Mouse (Mus musculus) forebrain, embryonic 15.5 days (tissue): ENCODE data around the gene Cfd. TPM values are rescaled to one million over a fixed set of nuclear protein-coding genes. Genes with fewer than 3 reads are reported as not detected.

Experiments used
- ATAC-seq: fragments of 200-750 bp; cut with Nextera tagmentation; replicated peaks from 2 replicates; pipeline ENCODE4 v1.8.0; 2017; ENCODE audit warnings: mild to moderate bottlenecking, moderate TSS enrichment, moderate library complexity
- H3K27ac ChIP-seq: fragments of 300-500 bp; sonication (generic); replicated peaks from 2 replicates; pipeline ENCODE4 v1.5.1; 2015; ENCODE audit warnings: mild to moderate bottlenecking, inconsistent platforms
- H3K27me3 ChIP-seq: fragments of 300-500 bp; sonication (generic); 2 replicates; pipeline ENCODE4 v1.6.1; 2015; ENCODE audit warnings: inconsistent platforms
- H3K36me3 ChIP-seq: fragments of 300-500 bp; sonication (generic); 2 replicates; pipeline ENCODE4 v1.6.1; 2015; ENCODE audit warnings: mild to moderate bottlenecking, inconsistent platforms
- H3K4me1 ChIP-seq: fragments of 300-500 bp; sonication (generic); 2 replicates; pipeline ENCODE4 v1.6.1; 2015; ENCODE audit warnings: inconsistent platforms
- H3K4me2 ChIP-seq: fragments of 300-500 bp; sonication (generic); replicated peaks from 2 replicates; pipeline ENCODE4 v1.6.1; 2015; ENCODE audit warnings: mild to moderate bottlenecking, inconsistent platforms
- H3K4me3 ChIP-seq: fragments of 300-500 bp; sonication (generic); 2 replicates; pipeline ENCODE4 v1.5.1; 2015; ENCODE audit warnings: mild to moderate bottlenecking, inconsistent platforms
- H3K9ac ChIP-seq: fragments of 300-500 bp; sonication (generic); replicated peaks from 2 replicates; pipeline ENCODE4 v1.6.1; 2015; ENCODE audit warnings: mild to moderate bottlenecking, inconsistent platforms
- H3K9me3 ChIP-seq: fragments of 300-500 bp; sonication (generic); 2 replicates; pipeline ENCODE4 v1.6.1; 2016; ENCODE audit warnings: inconsistent platforms
- WGBS: fragments of 180-500 bp; shearing (Covaris S2); methylation state at CpG from one replicate; pipeline ENCODE4 v1.1.7; 2015; ENCODE audit warnings: mixed read lengths; 5-methylcytosine and 5-hydroxymethylcytosine counted together
- polyA plus RNA-seq: library from polyadenylated mRNA; unstranded; fragments of >200 nt; fragmentation: Nextera tagmentation; extraction: Ambion mirVana; gene quantifications from 2 replicates; pipeline ENCODE4 v1.2.1, GENCODE M21; 2015

Cfd gene
- polyA plus RNA-seq, 1 experiment from 2014 or later: not detected

DNA sequence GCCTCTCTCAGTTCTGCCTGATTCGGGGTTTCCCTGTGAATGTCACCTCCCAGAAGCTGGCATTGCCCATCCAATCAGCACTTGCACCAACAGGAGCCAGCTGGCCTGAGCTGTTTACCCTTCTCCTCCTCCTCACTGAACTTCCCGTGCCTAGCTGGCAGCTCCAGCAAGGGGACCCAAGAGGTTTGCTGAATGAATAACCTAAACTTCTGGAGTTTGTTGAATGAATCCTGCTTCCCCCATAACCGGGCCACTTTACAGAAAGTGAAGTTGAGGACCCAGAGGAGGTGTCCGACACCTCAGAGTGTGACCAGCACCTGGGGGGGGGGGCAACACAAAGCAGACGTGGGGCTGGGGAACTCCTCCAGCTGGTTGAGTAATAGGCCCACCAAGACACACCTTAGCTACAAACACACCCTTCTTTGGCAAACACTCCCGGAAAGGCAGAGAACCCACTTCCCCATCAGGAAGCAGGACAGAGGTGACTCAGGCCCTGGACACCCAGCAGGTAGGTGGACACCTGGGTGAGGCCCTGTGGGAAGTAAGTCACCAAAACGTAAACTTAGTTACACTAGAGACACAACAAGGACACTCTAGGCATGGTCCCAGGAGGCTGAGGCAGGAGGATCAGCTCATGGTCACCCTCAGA lies 24.4 kb downstream of the Cfd start:
- Histone ChIP-seq H3K36me3 (peaks cover 16% of the 10 kb centered on the region), H3K9me3 (no peaks in the 10 kb centered on the region), H3K4me3 (no peak overlapping the region), H3K4me2 (peak overlapping the region; percentile 6; the same call in 1 of the 2 replicates), H3K27ac (no peak overlapping the region), H3K4me1 (peaks cover 35% of the 10 kb centered on the region), H3K9ac (0 out of 2 replicates have a peak overlapping the region, but pooled peaks have one; percentile 15), H3K27me3 (peaks cover 28% of the 10 kb centered on the region)
- WGBS: 66% methylated on average over 7 of the region's 7 CpGs
- ATAC-seq: no peak

DNA sequence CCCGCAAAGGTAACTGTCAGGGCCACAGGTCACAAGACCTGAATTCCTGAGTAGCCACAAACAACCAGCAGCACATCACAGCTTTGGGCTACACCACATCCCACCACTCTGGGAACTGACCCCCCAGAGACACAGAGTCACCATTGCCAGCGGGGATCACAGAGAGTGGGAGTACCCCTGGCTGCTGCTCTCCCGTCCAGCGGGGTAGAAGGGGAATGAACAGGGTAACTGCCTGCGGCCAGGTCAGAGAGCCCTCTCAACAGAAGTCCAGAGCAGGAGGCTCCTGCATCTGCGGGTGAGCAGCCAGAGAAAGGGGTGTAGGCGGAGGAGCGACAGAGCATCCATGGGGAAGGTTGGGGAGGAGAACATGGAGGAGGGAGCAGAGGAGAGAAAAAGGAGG lies 25.4 kb downstream of the Cfd start:
- ATAC-seq: peak; percentile 0; the same call in 1 of the 2 replicates
- Histone ChIP-seq H3K27me3 (peaks cover 38% of the 10 kb centered on the region), H3K9me3 (no peaks in the 10 kb centered on the region), H3K4me2 (peak overlapping the region; percentile 91), H3K36me3 (peaks cover 9% of the 10 kb centered on the region), H3K27ac (peak overlapping the region; percentile 83; the same call in 1 of the 2 replicates), H3K4me3 (peak overlapping the region; percentile 92), H3K9ac (peak overlapping the region; percentile 99), H3K4me1 (peaks cover 40% of the 10 kb centered on the region)
- WGBS: 7% methylated on average over 8 of the region's 8 CpGs

GRCm38 (mm10) chr10:79916808-79917531 lies 26.3 kb downstream of the Cfd start, which contains the start of gene Kiss1r:
TSS of gene Kiss1r (plus strand) at chr10:79916971.
- 1% methylated on average over 42 of the region's 42 CpGs for WGBS
- H3K4me1 ChIP-seq: peaks cover 48% of the 10 kb centered on the region
- ATAC-seq: peak; percentile 87
- peaks cover under 1% of the 10 kb centered on the region; the same call in 1 of the 2 replicates for H3K36me3 ChIP-seq
- H3K27ac ChIP-seq: peak within 1 kb of the TSS; percentile 83
- peaks cover 47% of the 10 kb centered on the region for H3K27me3 ChIP-seq
- peak within 1 kb of the TSS; percentile 99 for H3K9ac ChIP-seq
- peak within 1 kb of the TSS; percentile 91 for H3K4me2 ChIP-seq
- H3K4me3 ChIP-seq: peak within 1 kb of the TSS; percentile 92
- H3K9me3 ChIP-seq: no peaks in the 10 kb centered on the region

DNA sequence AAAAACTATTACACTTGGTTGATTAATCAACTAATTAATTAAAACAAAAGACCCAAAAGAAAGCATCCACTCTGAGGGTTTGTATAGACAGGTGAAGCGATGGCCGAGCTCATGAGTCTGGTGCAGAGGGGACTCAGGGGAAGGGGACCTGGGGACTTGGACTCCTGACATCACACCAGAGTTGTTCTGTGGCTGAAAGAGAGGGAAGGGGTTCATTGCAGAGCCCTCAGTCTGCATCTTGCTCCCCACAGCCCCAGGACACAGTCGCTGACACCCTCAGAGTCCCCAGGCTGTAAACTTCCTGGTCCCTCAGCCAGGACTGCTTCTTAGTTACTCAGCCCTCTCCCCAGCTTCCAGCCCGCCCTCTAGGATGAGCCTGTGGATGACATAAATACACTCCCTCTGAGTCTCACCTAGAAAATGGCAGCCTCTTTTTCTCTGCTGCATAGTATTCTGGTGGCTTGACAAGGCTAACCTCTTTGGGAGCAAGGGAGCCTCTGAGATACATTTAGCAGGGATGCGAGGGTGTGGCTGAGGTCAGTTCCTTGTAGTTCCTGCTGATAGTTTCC lies 27.0 kb downstream of the Cfd start:
- Histone ChIP-seq H3K27ac (no peak overlapping the region), H3K9me3 (no peaks in the 10 kb centered on the region), H3K36me3 (no peaks in the 10 kb centered on the region), H3K4me3 (peak overlapping the region; percentile 92), H3K9ac (peak overlapping the region; percentile 99), H3K4me2 (peak overlapping the region; percentile 91), H3K4me1 (peaks cover 48% of the 10 kb centered on the region), H3K27me3 (peaks cover 54% of the 10 kb centered on the region)
- no peak for ATAC-seq
- 58% methylated on average over 5 of the region's 5 CpGs for WGBS

DNA sequence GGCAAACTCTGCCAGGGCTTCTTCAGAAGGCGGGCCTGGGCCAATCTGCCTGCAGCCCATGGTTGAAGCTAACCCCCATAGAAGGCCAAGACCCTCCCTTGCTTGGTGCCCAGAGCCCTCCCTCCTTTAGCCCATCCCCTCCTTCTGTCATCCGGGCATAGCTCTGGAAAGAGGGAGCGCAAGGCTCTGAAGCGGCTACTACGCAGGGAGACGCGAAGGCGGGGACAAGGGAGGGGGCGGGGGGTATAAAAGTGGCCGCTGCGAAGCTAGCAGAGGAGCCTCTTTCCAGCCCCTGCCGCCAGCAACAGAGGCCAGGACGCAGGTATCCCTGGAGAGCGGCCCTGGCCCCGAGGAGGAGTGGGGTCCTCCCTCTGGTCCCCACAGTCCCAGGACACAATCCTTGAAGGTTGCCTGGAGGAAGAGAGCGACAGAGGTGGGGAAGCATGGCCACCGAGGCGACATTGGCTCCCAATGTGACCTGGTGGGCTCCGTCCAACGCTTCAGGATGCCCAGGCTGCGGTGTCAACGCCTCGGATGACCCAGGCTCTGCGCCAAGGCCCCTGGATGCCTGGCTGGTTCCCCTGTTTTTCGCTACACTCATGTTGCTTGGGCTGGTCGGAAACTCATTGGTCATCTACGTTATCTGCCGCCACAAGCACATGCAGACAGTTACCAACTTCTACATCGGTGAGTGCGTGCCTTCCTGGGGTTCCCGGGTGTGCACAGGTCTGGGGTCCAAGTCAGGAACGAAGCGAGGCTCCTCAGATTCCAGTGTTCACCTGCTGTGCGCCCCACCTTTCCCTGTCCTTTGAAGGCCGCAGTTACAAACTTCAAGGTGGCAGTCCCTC lies 27.8 kb downstream of the Cfd start:
- no peaks in the 10 kb centered on the region for H3K9me3 ChIP-seq
- WGBS: 3% methylated on average over 34 of the region's 35 CpGs
- no peak for ATAC-seq
- peaks cover 48% of the 10 kb centered on the region for H3K4me1 ChIP-seq
- no peaks in the 10 kb centered on the region for H3K36me3 ChIP-seq
- H3K27ac ChIP-seq: no peak overlapping the region
- no peak overlapping the region for H3K4me3 ChIP-seq
- H3K27me3 ChIP-seq: peaks cover 62% of the 10 kb centered on the region
- no peak overlapping the region for H3K9ac ChIP-seq
- H3K4me2 ChIP-seq: no peak overlapping the region

GRCm38 (mm10) chr10:79919251-79919849 lies 28.7 kb downstream of the Cfd start:
- no peak overlapping the region for H3K4me3 ChIP-seq
- H3K4me1 ChIP-seq: peaks cover 42% of the 10 kb centered on the region
- no peak overlapping the region for H3K9ac ChIP-seq
- H3K36me3 ChIP-seq: no peaks in the 10 kb centered on the region
- no peak overlapping the region for H3K4me2 ChIP-seq
- 2% methylated on average over 21 of the region's 21 CpGs for WGBS
- H3K9me3 ChIP-seq: no peaks in the 10 kb centered on the region
- ATAC-seq: no peak
- H3K27me3 ChIP-seq: peaks cover 66% of the 10 kb centered on the region
- no peak overlapping the region for H3K27ac ChIP-seq

GRCm38 (mm10) chr10:79920056-79920890 lies 29.6 kb downstream of the Cfd start:
- Histone ChIP-seq H3K4me3 (peak overlapping the region; percentile 22; the same call in 1 of the 2 replicates), H3K9me3 (no peaks in the 10 kb centered on the region), H3K4me1 (peaks cover 33% of the 10 kb centered on the region), H3K27me3 (peaks cover 66% of the 10 kb centered on the region), H3K36me3 (no peaks in the 10 kb centered on the region), H3K27ac (no peak overlapping the region), H3K4me2 (peak overlapping the region; percentile 35; the same call in 1 of the 2 replicates), H3K9ac (no peak overlapping the region)
- 15% methylated on average over 26 of the region's 26 CpGs for WGBS
- ATAC-seq: no peak

GRCm38 (mm10) chr10:79920958-79921535 lies 30.4 kb downstream of the Cfd start, which contains the start of gene R3hdm4:
TSS of gene R3hdm4 (minus strand) at chr10:79921208.
- H3K27ac ChIP-seq: no peak within 1 kb of the TSS
- WGBS: 3% methylated on average over 40 of the region's 41 CpGs

DNA sequence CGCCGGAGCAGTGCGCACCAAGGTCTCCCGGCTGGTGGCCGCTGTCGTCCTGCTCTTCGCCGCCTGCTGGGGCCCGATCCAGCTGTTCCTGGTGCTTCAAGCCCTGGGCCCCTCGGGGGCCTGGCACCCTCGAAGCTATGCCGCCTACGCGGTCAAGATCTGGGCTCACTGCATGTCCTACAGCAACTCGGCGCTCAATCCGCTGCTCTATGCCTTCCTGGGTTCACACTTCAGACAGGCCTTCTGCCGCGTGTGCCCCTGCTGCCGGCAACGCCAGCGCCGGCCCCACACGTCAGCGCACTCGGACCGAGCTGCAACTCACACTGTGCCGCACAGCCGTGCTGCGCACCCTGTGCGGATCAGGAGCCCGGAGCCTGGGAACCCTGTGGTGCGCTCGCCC lies 30.9 kb downstream of the Cfd start:
- Histone ChIP-seq H3K4me3 (peak overlapping the region; percentile 22), H3K4me1 (peaks cover 34% of the 10 kb centered on the region), H3K36me3 (no peaks in the 10 kb centered on the region), H3K9me3 (no peaks in the 10 kb centered on the region), H3K27me3 (peaks cover 66% of the 10 kb centered on the region), H3K27ac (no peak overlapping the region), H3K9ac (peak overlapping the region; percentile 36; the same call in 1 of the 2 replicates), H3K4me2 (peak overlapping the region; percentile 35)
- under 1% methylated on average over 34 of the region's 34 CpGs for WGBS
- no peak for ATAC-seq

More at GRCm38 (mm10) chr10:79920958-79921535, 30.4 kb downstream of the Cfd start, which contains the start of gene R3hdm4:
- Histone ChIP-seq H3K9ac (peak within 1 kb of the TSS; percentile 36; the same call in 1 of the 2 replicates), H3K9me3 (no peaks in the 10 kb centered on the region), H3K4me2 (peak within 1 kb of the TSS; percentile 35), H3K36me3 (no peaks in the 10 kb centered on the region), H3K27me3 (peaks cover 66% of the 10 kb centered on the region), H3K4me1 (peaks cover 32% of the 10 kb centered on the region), H3K4me3 (peak within 1 kb of the TSS; percentile 22)
- no peak for ATAC-seq
